Mouse (Mus musculus): ENCODE data around the gene Gm8247.
"Not testable (repeated sequence)": the region's sequence is repeated elsewhere in the genome, so short reads cannot be mapped to it uniquely, and the experiment has no call there.

Gm8247 gene

DNA sequence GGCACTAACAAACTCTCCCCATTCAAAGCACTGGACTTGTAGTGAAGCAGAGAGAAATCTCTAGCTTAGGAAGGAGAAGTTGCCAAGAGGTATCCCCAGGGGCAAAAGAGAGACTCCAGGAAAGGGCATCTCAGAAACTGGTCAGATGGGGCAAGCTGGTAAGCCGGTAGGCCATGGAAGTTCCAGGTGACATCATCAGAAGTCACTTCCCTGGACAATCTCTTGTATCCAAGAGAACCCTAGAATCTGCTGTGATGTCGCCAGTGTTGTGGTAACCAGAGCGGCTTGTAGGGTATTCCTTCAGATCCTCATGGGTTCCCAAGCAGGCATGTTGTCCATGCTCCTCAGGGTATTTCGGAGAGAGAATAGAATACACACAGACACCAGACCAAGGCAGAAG is at the start of gene Gm8247:
Gene Gm8247, plus strand, starts transcription at position 301 of the 400 bp plus-strand sequence.
- DNase-seq, result not testable (repeated sequence)

GRCm38 (mm10) chr14:44547961-44548360 is 35.0 kb upstream of the Gm8247 start:
- not testable (repeated sequence) for DNase-seq

- DNase-seq, result not testable (repeated sequence)
These were observed 8.8 kb downstream of the Gm8247 start for GRCm38 (mm10) chr14:44591765-44592164.

DNA sequence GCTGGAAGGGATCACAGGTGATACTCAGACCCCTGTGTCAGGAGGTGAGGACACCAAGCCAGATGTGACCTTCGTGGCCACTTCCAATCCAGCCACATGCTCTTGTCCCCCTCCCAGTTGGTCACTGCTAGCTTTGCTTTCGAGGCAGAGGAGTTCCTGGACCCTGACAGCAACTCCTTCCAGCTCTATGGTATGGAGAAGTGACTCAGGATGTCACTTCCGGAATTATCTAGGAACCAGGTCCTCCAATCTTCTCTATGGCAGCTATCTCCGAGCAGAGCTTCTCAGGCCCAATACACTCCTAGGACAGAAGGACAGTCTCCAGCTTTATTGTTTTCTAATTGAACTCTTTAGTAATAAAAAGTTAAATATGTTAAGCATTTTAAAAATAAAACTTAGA is 44.8 kb downstream of the Gm8247 start, which contains the start of gene Gm5624:
Gene Gm5624, minus strand, starts transcription at position 202 of the 400 bp plus-strand sequence.
- DNase-seq, result not testable (repeated sequence)
